Mouse (Mus musculus) urinary bladder, postnatal 25 days (tissue): ENCODE results near the gene Zyx.

Source experiments
- DNase-seq: peaks from one replicate; pipeline ENCODE4 v3.0.0; 2022; ENCODE audit warnings: low spot score

Gene Zyx

GRCm38 (mm10) chr6:42349426-42350020 lies at the start of gene Zyx:
Zyx (plus strand) TSS chr6:42349630.
- DNase-seq: peak; percentile 88

DNA sequence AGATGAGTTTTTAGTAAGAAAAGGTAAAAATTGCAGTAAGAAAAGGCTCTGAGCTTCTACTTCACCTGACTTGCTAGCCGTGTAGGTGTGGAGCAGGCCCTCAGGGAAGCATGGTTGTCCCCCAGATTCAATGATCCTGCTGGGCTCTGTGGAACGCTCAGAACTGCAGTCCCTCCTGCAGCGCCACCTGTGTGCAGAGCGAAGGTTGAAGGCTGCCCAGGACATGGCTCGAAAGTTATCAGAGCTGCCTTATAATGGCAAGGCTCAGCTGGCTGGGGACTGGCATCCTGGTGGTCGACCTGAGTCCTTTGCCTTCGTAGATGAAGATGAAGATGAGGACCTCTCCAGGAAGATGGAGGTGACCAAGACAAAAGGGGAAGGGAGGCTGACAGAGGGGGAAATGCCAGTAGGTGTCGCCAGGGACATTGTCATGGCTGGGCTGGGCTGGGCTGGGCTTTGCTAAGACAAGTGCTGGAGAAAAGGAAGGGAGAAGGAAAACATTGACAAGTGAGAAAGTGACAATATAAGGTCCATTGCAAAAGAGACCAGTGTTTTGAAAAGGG lies 39.5 kb upstream of the Zyx start:
- no peak for DNase-seq

GRCm38 (mm10) chr6:42310427-42311053 lies 38.9 kb upstream of the Zyx start:
- no peak for DNase-seq

- DNase-seq: no peak
Observed at GRCm38 (mm10) chr6:42318293-42318692, 31.1 kb upstream of the Zyx start.

DNA sequence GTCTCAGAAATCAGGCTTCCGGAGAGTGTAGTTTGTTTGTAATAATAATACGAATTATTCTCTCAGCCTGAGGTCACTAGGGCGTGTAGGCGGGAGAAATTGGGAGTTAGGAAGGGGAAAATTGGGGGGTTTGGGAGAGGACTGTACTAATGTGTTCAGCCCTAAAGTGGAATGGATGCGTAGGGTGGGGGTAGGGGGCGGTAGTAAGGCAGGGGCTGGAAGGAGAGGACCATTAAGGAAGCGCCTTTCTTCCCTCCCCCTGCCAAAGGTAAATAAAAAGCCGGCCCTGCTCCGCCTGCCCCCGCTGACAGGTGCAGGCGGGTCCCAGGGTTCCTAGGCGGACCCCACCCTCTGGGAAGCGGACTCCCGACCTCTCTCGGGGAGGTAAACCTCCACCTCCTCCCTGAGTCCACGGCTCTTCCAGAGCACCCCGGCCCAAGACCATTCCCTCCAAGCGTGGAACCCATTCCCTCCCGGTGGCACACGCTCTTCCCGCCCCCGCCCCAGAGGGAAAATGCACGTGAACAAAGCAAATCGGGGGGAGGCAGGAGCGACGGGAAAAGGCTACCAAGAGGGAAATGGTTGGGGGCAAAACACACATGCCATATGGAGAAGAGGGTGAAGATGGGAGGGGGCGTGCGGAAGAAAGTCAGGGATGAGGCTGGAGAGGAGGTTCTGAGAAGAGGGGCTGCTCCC lies 25.9 kb upstream of the Zyx start:
- no peak for DNase-seq

GRCm38 (mm10) chr6:42324067-42324481 lies 25.4 kb upstream of the Zyx start:
- peak; percentile 6 for DNase-seq

DNA sequence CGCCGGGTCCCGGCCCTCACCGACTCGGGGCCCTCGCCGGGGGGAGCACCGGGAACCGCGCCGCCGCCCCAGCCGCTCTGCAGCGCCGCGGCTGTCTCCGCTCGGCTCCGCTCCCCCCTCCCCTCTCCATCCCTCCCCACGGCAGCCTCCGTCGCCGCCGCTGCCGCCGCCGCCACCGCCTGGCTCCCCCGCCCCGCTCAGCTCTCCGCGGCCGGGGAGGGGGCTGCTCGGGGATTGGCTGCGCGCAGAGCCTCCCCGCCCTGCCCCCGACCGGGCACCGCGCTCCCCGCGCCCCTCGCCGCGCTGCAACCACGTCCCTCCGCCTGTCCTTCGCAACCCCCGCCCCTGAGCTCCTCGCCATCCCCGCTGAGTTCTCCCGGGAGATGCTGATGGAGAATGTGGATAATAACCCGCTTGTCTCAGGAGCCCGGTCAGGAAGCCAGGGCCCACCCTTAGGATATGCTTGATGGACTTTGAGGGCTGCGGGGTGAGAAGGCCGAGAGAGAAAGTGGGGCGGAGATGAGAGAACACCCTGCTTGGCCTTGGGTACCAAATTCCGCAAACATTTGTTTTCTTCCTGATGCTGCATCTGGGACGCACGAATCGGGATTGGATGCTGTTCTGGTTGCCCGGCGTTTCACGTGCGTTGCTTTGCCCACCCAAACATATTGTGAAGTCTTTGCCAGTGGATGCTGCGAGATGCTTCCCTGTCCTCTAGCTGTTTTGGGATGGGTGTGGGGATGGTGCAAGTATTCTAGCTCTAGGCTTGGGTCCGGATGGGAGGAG lies 24.8 kb upstream of the Zyx start, which contains the start of gene Fam131b:
TSS of gene Fam131b (minus strand) at position 162 of the 786 bp plus-strand sequence.
- no peak for DNase-seq

DNA sequence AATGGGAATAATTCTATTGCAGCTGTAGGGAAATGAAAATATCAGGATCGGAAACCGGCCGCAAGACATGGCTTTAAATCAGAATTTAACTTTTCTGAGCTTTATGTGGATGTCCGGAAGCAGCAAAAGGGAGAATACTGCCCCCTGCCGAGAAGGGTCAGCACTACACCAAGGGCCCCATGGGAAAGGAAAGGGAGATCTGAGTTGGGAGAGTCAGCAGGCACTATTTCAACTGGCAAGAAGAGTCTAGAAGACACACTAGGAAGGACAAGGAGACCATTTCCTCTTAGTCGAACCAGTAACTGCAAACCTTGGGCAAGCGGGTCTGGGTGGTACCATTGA lies 24.2 kb upstream of the Zyx start:
- peak; percentile 77 for DNase-seq

- DNase-seq: no peak
Observed at GRCm38 (mm10) chr6:42326509-42326908, 22.9 kb upstream of the Zyx start.

DNA sequence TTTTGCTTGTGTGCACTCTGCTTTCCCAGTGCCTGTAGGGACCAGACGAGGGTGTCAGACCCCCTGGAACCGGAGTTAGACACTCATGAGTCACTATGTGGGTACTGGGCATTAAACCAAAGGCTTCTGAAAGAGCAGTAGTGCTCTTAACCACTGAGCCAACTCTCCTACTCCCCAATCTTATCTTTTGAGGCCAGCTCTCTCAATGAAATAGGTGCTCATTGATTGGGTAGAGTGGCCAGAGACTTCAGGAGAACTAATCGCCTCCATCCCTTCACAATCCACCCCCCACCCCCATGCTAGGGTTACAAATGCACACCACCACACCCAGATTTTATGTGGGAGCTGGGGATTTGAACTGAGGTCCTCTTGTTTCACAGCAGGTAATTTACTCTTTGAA lies 20.7 kb upstream of the Zyx start:
- no peak for DNase-seq

DNA sequence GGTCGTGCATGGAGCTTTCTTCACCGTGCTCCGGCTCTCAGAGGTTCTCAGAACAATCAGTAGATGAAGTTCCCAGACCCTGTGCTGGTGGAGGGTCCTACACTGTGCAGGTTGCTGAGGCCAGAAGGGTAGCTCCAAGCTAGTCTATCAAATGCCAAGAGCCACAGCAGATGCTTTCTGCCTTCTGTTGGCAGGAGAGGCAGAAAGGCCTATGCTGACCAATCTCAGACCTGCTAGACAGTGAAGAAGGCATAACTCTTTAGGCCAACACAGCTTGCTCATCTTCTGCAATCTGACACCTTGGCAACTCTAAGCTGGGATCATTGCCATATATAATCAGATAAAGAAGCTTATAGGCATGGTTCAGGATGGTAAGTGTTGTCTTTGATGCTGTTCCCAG lies 19.2 kb upstream of the Zyx start:
- no peak for DNase-seq

- no peak for DNase-seq
Observed at GRCm38 (mm10) chr6:42330946-42331345, 18.5 kb upstream of the Zyx start.

DNA sequence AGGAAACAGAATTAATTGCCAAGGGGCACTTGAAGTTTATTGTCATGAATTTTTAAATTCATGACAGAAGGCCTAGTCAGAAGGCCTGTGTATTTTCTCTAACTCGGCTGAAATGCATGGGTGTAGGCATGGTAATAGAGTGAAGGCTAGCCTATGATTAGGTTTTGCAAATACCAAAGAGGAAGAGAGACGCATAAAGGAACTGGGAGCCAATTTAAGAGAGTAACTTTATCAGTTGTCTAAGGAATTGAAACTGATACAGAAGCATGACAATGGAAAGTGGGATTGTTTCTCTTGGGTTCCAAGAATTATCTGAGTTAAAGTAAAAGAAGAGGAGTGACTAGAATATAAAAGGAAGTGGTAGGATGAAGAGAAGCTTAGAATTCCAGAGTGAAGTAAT lies 10.2 kb upstream of the Zyx start:
- DNase-seq: no peak

GRCm38 (mm10) chr6:42339981-42340380 lies 9.4 kb upstream of the Zyx start:
- DNase-seq: no peak

DNA sequence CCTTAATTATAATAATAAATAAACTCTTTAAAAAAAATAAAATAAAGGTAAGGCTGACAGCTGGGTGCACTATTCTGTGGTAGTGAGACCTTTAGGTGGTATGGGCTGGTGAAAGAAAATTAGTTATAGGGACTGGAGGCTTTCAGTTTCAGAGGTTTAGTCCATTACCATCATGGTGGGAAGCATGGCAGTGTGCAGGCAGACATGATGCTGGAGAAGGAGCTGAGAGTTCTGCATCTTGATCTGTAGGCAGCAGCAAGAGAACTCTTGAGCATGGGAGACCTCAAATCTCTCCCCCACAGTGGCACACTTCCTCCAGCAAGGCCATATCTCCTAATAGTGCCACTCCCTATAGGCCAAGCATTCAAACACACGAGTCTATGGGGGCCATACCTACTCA lies 7.3 kb upstream of the Zyx start:
- DNase-seq: no peak

DNA sequence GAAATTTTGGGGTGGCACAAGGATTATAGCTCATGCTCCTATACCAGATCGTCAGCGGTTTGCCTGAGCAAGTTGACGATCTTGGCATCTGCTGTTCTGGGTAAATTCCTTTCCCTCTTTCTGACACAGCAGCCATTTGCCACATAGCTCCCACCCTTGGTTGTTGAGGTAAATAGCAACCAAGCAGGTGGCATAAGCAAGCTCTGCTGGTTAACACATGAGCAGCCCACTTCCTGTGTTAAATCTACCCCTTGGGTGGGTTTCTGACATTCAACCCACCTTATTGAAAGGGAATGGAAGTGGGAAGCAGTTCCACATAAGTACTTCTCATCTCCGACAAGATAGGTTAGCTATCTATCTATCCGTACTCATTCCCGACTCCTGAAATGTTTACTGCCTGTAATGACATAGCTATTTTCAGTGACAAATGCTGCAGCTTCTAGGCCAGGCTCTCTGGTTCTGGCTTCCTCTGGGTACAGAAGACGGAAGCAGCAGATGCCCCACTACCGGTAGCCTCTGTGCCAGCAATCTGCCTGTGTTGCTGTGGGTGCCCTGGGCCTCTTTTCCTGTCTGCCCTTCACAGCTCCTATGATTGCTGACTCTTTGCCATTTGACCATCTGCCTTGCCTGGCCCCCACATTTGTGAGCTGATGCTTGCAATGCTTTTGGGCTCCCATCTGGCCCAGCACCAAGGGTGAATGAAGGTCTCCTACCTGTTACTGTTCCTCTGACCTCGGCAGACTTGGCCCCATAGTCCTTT lies 5.9 kb upstream of the Zyx start:
- no peak for DNase-seq

DNA sequence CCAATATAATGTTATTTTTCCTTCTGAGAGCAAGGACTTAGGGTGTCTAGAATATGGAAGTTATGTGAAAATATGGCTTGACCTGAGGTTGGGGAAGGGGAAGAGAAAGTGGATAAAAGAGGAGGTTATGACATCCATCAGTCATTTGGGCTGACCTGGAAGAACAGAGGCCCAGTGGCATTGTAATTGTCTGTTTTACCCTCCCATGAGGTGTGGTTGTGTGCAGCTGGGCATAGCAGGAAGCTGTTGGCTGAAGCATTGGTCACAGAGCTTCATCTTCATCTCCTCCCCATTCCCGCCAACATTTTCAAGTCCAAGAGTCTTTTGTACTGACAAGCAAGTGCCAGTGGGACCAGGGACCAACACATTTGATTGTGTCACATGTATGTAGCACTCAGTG lies 5.2 kb upstream of the Zyx start:
- no peak for DNase-seq

DNA sequence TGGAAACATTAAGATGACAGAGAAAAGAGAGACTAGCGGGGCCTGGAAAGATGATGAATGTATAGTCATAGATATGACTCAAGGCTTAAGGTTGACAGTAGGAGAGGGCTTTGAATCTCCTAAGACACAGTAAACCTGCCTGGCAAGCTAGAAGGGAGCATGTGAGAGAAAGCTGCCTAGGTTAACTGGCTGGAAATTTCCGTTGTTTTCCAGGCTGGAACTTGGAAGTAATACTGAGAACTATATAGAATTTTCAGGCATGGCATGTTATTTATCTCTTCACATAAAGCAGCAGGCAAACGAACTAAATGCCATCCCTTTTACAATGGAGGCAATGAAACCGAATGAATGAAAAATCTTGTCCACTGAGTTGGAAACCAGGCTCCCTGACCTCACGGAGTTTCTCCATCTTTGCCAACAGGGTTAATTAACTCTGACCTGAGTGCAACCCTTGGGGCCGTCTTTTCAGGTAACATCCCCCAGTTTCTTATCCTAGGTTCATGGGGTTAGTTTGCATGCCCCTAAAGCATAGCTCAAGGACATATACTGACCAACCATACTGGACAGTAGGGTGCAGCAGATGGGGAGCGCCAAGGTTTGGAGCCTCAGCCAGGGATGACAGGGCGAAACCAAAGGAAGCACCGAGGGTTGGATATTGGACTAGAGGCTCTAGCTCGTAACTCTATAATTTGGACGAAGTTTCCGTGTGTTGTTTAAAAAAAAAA lies 987 bp upstream of the Zyx start:
- DNase-seq: no peak

GRCm38 (mm10) chr6:42349006-42349425 lies 414 bp upstream of the Zyx start:
- DNase-seq: peak; percentile 74

DNA sequence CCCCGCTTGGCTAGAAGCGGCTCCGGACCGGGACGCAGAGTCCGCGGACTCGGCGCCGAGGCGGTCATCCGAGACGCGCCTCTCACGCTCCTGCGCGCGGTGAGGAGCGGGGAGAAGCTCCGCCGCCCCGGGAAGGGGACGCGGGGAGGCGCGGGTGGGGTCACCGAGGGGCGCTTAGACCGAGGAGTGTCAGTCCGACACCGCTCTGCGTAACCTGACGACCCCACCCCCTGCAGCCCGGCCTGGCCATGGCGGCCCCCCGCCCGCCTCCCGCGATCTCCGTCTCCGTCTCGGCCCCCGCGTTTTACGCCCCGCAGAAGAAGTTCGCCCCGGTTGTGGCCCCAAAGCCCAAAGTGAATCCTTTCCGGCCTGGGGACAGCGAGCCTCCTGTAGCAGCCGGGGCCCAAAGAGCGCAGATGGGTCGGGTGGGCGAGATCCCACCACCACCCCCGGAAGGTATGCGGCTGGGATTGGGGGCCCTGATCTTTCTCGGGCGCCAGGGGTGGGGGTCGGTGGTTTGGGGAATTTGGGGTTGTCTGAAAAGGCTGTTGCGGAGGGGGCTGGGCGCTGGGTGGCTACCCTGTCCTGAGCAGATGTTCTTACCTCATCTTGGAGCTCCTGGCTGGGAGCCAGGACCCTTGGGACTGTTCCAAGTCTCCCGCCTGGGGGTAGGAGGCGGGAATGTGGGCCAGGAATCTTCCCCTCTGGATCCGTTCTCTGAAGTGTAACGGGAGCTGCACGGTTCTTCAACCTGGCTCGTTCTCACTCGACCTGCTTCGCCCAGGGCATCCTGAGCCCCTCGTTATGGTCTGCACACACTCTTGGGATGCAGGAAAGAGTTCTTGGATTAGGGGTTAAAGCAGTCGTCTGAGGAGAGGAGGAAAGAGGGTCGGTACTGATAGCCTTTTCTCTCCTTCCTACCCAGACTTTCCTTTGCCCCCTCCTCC lies 864 bp downstream of the Zyx start:
- DNase-seq: peak; percentile 73
